Mouse (Mus musculus) adrenal gland, postnatal 14 days (tissue): ENCODE measurements around the gene Ncaph. TPM values are rescaled to one million over a fixed set of nuclear protein-coding genes. Genes with fewer than 3 reads are reported as not detected.
A peak's percentile ranks its signal among the peaks of the same experiment; 100 is the strongest.
"Not testable (repeated sequence)": the region's sequence is repeated elsewhere in the genome, so short reads cannot be mapped to it uniquely, and the experiment has no call there.

Experiments used
- DNase-seq: peaks from one replicate; pipeline ENCODE4 v3.0.0; 2021; ENCODE audit warnings: mixed read lengths
- total RNA-seq: library from RNA; stranded (reverse); gene quantifications from 2 replicates; pipeline ENCODE4 v1.2.3, GENCODE M21; 2021

Ncaph gene
- total RNA-seq, 1 experiment from 2014 or later, result 16.0 TPM

DNA sequence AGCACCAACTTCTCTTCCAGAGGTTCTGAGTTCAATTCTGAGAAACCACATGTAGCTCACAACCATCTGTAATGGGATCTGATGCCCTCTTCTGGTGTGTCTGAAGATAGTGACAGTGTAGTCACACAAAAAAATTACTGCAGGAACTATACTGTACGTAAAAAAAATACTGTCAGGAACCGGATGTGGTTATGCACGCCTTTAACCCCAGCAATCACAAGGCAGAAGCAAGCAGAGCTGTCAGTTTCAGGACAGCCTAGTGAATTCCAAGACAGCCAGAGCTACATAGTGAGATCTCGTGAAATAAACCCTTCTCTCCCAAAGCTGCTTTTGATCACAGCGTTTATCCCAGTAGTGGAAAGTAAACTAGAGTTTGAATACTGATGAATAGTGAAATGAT lies 47.5 kb downstream of the Ncaph start:
- DNase-seq, result no peak

DNA sequence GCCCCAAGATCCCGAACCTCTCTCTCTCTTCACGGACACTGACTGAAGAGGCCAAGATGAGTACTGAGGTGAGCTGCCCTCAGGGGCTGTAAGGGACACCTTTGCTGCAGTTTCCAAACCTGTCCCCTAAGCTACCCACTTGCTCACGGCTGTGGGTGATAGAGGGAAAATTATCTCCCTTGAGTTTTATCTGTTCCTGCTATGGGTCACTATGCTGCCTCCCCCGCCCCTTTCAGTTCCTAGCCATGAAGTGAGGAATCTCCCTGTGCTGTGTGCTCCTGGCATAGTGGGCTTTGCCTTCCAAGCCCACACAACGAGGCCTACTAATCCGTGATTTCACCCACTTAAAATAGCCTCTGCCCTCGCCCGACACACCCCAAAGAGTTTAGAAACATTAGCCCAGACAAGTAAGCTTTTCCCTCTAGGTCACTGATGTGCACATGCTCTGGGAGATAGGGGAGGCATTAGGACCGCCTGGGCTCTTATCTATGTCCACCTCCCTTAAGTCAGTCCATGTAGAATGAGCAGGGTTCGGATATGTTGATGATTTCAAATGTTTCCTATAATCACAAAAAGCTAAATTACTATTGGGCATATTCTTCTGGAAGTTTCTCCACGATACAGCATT lies 53.0 kb downstream of the Ncaph start:
- no peak for DNase-seq

DNA sequence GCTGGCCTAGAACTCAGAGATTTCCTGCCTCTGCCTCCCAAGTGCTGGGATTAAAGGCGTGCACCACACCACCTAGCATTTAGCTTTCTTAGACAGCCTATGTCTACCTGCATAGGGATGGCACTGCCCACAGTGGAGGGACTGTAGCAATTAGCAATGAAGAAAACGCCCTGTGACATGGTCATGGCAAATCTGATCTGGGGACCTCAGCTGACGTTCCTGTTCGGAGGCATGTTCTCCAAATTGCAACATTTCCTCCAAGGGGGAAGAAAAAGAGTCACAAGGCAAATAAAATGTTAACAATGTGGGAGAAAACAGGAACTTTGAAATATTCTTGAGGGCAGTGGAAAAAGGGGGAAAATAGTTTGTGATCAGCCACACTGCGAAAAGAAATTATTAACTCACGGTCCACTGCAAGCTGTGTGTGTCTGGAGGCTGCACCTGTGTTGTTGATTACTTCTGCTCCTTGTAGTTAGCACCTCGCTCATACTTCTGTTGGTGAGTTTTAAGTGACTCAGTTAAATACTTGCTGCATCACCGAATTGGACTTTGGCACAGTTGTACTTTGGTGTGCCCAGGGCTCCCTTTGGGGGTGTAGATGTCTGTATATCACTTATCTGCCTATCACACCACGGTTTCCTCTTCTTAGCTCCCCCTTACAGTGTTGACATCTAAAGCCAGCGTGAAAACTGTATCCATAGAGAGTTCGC lies 53.7 kb downstream of the Ncaph start:
- no peak for DNase-seq

DNA sequence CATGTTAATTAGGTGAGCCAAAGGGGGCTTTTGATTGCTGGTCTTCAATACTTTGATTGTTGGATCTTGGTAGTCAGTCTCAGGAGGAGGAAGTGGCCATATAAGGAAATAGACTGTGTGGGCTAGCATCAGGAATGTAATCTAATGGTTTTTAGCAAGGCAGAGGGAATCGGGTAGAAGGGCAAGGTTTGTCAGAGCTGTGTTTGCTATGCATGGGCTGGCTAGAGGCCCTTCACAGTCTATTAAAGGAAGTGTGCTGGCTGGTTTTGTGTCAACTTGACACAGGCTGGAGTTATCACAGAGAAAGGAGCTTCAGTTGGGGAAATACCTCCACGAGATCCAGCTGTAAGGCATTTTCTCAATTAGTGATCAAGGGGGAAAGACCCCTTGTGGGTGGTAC lies 54.7 kb downstream of the Ncaph start:
- DNase-seq, result not testable (repeated sequence)

DNA sequence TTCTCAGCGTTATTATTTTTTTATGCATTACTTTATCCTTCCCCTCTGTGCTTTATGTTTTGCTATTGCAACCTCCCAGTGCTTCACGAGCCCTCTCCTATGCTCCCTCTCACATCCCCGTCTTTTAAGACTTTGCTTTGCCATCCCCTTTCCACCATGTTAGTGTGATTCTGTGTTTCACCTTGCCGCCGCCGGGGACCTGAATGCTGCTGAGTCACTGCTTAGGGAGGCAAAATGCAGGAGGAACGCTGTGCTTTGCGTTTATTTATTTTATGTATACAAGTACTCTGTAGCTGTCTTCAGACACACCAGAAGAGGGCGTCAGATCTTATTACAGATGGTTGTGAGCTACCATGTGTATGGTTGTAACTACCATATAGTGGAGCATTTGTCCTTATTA lies 56.1 kb downstream of the Ncaph start:
- no peak for DNase-seq

DNA sequence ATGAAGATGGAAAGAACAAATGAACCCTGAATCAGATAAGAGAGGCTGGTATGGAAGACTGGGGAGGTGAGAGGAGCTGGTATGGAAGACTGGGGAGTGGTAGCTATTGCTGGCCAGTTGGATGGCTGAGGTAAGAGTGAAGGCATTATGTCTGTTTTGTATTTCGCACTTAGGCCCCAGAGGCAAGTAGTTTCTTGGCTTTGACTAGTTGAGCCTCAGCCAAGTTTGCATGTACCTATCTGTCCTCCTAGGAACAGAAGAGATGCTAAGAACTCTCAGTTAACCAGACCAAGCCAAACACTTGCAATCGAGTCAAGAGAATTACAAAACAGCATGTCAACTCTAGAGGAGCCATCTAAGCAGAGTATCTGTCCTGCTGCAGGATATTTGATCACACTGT lies 59.6 kb downstream of the Ncaph start:
- no peak for DNase-seq

DNA sequence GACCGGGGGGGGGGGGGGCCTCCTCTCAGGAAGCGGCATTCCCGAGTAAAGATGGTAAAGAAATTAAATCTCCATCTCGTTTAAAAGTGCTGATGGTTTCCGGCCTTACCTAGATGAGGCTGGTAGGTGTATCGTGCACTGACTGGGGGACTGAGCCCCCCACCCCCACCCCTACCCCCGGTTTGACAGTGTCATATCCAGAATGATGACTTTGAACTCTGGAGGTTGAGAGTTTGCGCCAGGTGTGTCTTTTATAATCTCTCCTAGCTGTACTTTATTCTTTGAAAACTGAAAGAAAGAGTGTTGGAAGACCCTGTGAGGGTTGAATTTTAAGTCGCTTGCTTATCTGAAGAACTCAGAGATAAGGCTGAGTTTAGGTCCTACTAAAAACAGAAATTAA lies 62.9 kb downstream of the Ncaph start:
- DNase-seq, result no peak

DNA sequence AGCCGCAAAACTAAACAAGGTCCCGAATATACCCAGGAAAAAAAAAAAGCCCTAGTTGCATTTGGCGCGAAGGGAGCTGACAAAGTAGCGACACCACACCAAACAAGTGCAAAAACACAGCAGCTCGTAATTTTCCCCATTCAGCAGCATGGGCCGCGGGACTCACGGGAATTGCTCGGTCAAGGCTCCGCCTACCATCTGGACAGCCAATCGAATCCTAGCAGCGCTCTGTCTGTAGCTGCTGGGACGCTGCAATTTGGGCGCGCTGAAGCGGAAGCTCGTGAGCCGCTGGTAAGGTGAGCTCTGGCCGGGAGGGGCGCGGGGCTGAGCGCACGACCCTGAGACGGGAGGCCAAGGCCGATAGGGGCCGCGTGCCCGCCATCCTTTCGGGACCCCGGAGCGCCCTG lies 63.3 kb downstream of the Ncaph start, which contains the start of gene Blvra:
Gene Blvra, plus strand, starts transcription at position 231 of the 407 bp plus-strand sequence.
- DNase-seq, result peak; percentile 92

DNA sequence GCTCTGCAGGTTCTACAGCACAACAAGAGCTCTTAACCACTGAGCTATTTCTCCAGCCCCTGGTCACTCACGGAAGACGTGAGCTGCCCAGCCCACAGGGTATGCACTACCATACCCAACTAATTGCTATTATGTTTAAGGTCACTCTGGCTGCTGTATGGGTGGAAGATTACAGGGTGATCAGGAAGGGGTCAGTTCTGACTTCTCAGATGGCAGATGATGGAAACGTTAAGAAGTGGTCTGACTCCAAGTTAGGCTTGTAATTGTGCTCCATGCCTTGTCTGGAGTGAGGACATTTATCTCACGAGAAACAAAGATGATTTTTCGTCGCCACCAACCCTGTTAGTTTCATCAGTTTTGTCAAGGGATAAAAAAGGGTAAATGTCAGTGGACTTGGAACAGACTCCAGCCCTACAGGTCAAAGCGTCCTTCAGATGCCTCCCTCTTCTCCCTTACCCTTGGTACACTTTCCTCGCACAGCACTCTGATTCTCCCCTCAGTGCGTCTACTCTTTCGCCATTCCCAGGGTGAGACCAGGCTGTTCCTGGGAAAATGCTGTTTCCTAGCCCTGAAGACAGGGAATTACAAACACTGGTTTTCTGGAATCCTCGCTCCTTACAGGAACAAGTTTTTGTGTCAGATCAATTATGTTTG lies 63.8 kb downstream of the Ncaph start:
- DNase-seq, result peak; percentile 24

DNA sequence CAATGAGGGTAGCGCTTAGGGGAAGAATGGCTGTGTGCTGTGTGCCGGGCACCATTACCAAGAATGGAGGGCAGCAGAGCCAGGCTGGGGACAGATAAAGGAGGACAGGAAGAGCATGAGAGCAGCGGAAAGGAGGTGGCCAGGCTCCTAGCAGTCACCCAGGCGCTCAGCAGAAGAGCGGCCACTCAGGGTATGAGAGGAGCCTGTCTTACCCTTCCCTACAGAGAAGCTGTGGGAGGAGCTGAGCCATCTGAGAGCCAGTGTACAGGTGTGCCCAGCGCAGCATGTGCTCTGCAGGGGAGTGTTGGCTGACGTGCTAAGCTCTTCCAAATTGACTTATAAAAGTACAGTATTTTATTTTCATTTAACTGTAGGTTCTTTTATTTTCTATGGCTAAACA lies 64.9 kb downstream of the Ncaph start:
- DNase-seq, result no peak

DNA sequence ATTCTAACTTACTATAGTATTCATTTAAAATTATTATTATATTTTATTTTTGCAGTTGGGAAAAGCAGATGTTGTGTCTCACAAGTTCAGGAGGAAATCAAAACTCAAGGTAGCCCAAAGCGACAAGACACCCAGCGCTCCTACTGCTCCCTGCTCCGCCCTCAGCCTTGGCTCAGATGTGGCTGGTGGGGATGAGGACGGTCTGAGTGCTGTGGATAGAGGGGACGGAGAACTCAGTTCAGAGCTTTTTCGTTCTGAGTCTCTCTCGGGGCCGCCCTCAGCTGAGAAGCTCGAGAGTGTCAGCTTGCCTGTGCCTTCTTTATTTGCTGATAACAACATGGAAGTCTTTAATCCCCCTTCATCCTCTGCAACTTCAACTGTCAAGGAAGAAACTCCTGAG lies 72.3 kb downstream of the Ncaph start:
- DNase-seq, result no peak

Other genes with a start within 250 kb of the Ncaph start
- gene Sppl2a, start 200.7 kb downstream of the Ncaph start, total RNA-seq, result 59.1 and 64.9 TPM in 2 replicates
- 10.5 TPM in 2 replicates for gene Ap4e1, start 125.2 kb downstream of the Ncaph start, total RNA-seq
- 33.6 and 33.7 TPM in 2 replicates for gene Blvra, start 63.3 kb downstream of the Ncaph start, total RNA-seq
- gene Itpripl1, start 9.5 kb upstream of the Ncaph start, total RNA-seq, result 13.8 and 14.4 TPM in 2 replicates
- gene 1810024B03Rik, start 74.3 kb upstream of the Ncaph start, total RNA-seq, result 1.4 and 1.5 TPM in 2 replicates
- gene Snrnp200, start 74.4 kb upstream of the Ncaph start, total RNA-seq, result 67.1 and 69.7 TPM in 2 replicates
- 93.5 and 101 TPM in 2 replicates for gene Ciao1, start 113.9 kb upstream of the Ncaph start, total RNA-seq
- gene Tmem127, start 114.0 kb upstream of the Ncaph start, total RNA-seq, result 65.1 and 65.3 TPM in 2 replicates
- 123 and 134 TPM in 2 replicates for gene Stard7, start 136.3 kb upstream of the Ncaph start, total RNA-seq
- 1.9 and 9.9 TPM in 2 replicates for gene Dusp2, start 202.2 kb upstream of the Ncaph start, total RNA-seq
- not detected in 2 replicates for gene Astl, start 204.7 kb upstream of the Ncaph start, total RNA-seq
- gene Adra2b, start 229.3 kb upstream of the Ncaph start, total RNA-seq, result 2.6 TPM in 2 replicates